Mouse (Mus musculus): ENCODE results near the gene Ahdc1. TPM values are rescaled to one million over a fixed set of nuclear protein-coding genes. Genes with fewer than 3 reads are reported as not detected.

Ahdc1 gene
- total and polyA plus RNA-seq, 3 experiments: 1.6 to 19.9 (median 8.4) TPM

- no peaks in the 10 kb centered on the region for H3K79me2 ChIP-seq (replicated peaks; ENCODE audit: control insufficient read depth, extremely low read depth, insufficient read depth, poor library complexity, severe bottlenecking)
- dilution Hi-C loops (cut with MboI; ENCODE audit: extremely low pct_ligation_motif_present, extremely low pct_unique_long_range_greater_than_20kb, low sequenced_read_pairs): no loop called here
- no peak overlapping the region for H3K4me3 ChIP-seq (replicated peaks in 1 of 3; ENCODE audit: low read depth in 2 of 3, low read length in 2 of 3, poor library complexity in 1 of 3)
- H3K9me3 ChIP-seq (replicated peaks; ENCODE audit: low read length): no peaks in the 10 kb centered on the region
- in situ Hi-C loops (cut with MboI; ENCODE audit: low pct_ligation_motif_present, low pct_unique_long_range_greater_than_20kb, low sequenced_read_pairs): loop anchor here (10.0 kb wide), 1 partner anchor 302 kb away; no protein-coding TSS in a partner anchor
- H3K36me3 ChIP-seq (replicated peaks in 1 of 2; ENCODE audit: control insufficient read depth in 1 of 2, insufficient read depth in 1 of 2, low read length in 1 of 2): no peaks in the 10 kb centered on the region
- H3K4me2 ChIP-seq (ENCODE audit: insufficient read depth, low read depth, poor library complexity, severe bottlenecking): no peak overlapping the region
- TF ChIP-seq ZKSCAN1 (IDR thresholded peaks at IDR 0.05; ENCODE audit: borderline replicate concordance, low read depth, low read length) (no peak), TBP (conservative IDR thresholded peaks at IDR 0.05; ENCODE audit: low read depth, low read length) (no peak), JUN (IDR thresholded peaks at IDR 0.05; ENCODE audit: insufficient read depth, low read depth, low read length) (no peak), UBTF (IDR thresholded peaks at IDR 0.05; ENCODE audit: low read depth, low read length) (no peak), RAD21 (IDR thresholded peaks at IDR 0.05; ENCODE audit: low read depth, low read length) (no peak), KAT2A (IDR thresholded peaks at IDR 0.05; ENCODE audit: insufficient replicate concordance, low read length) (no peak), ZC3H11A (IDR thresholded peaks at IDR 0.05; ENCODE audit: low read depth, low read length) (no peak), MEF2A (IDR thresholded peaks at IDR 0.05; ENCODE audit: borderline replicate concordance, low read depth, low read length) (no peak), MAX (IDR thresholded peaks at IDR 0.05; ENCODE audit: low read length) (no peak), ETS1 (conservative IDR thresholded peaks at IDR 0.05; ENCODE audit: low read depth, low read length) (no peak), SIN3A (IDR thresholded peaks at IDR 0.05; ENCODE audit: low read length) (no peak), ZMIZ1 (IDR thresholded peaks at IDR 0.05; ENCODE audit: low read depth, low read length) (no peak), HCFC1 (IDR thresholded peaks at IDR 0.05; ENCODE audit: low read depth, low read length) (no peak), EP300 (IDR thresholded peaks at IDR 0.05; ENCODE audit: low read length) (no peak), RCOR1 (conservative IDR thresholded peaks at IDR 0.05; ENCODE audit: low read depth, low read length) (no peak), ELF1 (IDR thresholded peaks at IDR 0.05; ENCODE audit: low read depth, low read length) (no peak), SMC3 (IDR thresholded peaks at IDR 0.05; ENCODE audit: low read depth, low read length) (no peak), NELFE (IDR thresholded peaks at IDR 0.05; ENCODE audit: low read depth, low read length) (no peak)
- DNase-seq (ENCODE audit: extremely low read depth): no peak
- H3K27me3 ChIP-seq (replicated peaks): no peaks in the 10 kb centered on the region
- H3K4me1 ChIP-seq (ENCODE audit: control insufficient read depth in 1 of 2, insufficient read depth in 2 of 2): peaks cover 5 to 9% of the 10 kb centered on the region in 2 experiments
- no peak overlapping the region for H3K9ac ChIP-seq (ENCODE audit: insufficient read depth, low read depth)
- H3K27ac ChIP-seq (ENCODE audit: insufficient read depth, low read depth): no peak overlapping the region
Observed at GRCm38 (mm10) chr4:133002896-133003295, 8.2 kb upstream of the Ahdc1 start.

DNA sequence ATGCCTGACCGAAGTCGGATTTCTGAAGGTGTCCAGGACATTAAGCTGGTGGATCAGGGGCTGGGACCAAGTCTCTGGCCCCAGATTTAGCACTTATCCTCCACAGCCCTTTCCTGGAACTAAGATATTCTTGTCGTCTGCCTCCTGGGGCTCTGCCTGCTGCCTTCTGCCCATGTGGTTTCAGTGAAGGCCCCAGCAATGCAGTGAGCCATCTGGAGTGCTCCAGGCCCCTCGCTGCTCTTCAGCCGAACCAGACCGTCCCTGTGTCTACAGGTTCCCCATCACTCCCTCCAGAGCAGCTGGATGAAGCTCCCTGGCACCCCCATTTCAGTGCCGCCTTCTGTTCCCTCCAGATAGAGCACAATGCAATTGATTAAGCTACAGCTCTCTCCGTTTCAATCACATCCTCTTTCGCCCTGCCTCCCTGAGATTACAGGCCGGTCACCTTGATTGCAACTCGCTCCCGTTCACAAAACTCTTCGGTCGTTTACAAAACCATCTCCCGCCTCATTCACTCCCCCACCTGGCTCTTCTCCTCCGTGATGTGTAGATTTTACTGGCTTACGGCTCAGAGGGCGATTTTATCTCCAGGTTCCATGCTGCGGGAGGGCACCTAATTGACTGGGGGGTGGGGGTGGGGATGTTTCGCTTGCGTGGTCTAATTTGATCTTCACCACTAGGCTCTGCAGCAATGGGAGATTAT, 7.6 kb upstream of the Ahdc1 start:
- Histone ChIP-seq H3K79me2 (replicated peaks; ENCODE audit: control insufficient read depth, extremely low read depth, insufficient read depth, poor library complexity, severe bottlenecking) (no peaks in the 10 kb centered on the region), H3K4me1 (ENCODE audit: control insufficient read depth in 1 of 2, insufficient read depth in 2 of 2) (peaks cover 0 to 3% of the 10 kb centered on the region in 2 experiments; a peak in 2 of 4 replicates), H3K4me2 (ENCODE audit: insufficient read depth, low read depth, poor library complexity, severe bottlenecking) (no peak overlapping the region), H3K9ac (ENCODE audit: insufficient read depth, low read depth) (no peak overlapping the region), H3K9me3 (replicated peaks; ENCODE audit: low read length) (no peaks in the 10 kb centered on the region), H3K36me3 (replicated peaks in 1 of 2; ENCODE audit: control insufficient read depth in 1 of 2, insufficient read depth in 1 of 2, low read length in 1 of 2) (no peaks in the 10 kb centered on the region), H3K27ac (ENCODE audit: insufficient read depth, low read depth) (no peak overlapping the region), H3K27me3 (replicated peaks) (no peaks in the 10 kb centered on the region), H3K4me3 (replicated peaks in 1 of 3; ENCODE audit: low read depth in 2 of 3, low read length in 2 of 3, poor library complexity in 1 of 3) (no peak overlapping the region)
- no peak for DNase-seq (ENCODE audit: extremely low read depth)
- in situ Hi-C loops (cut with MboI; ENCODE audit: low pct_ligation_motif_present, low pct_unique_long_range_greater_than_20kb, low sequenced_read_pairs): loop anchor here (10.0 kb wide), 1 partner anchor 301 kb away; no protein-coding TSS in a partner anchor
- dilution Hi-C loops (cut with MboI; ENCODE audit: extremely low pct_ligation_motif_present, extremely low pct_unique_long_range_greater_than_20kb, low sequenced_read_pairs): no loop called here
- TF ChIP-seq RCOR1 (conservative IDR thresholded peaks at IDR 0.05; ENCODE audit: low read depth, low read length): no peak
- no peak for TF ChIP-seq RAD21 (IDR thresholded peaks at IDR 0.05; ENCODE audit: low read depth, low read length)
- no peak for TF ChIP-seq SMC3 (IDR thresholded peaks at IDR 0.05; ENCODE audit: low read depth, low read length)
